Mouse (Mus musculus) brain, embryonic 18.5 days (tissue): Measurements from ENCODE around the gene Psmc3ip.

Experiments used
- DNase-seq: peaks from one replicate; pipeline ENCODE4 v3.0.0-alpha.2; 2012; ENCODE audit warnings: low read depth, low spot score

Gene Psmc3ip

DNA sequence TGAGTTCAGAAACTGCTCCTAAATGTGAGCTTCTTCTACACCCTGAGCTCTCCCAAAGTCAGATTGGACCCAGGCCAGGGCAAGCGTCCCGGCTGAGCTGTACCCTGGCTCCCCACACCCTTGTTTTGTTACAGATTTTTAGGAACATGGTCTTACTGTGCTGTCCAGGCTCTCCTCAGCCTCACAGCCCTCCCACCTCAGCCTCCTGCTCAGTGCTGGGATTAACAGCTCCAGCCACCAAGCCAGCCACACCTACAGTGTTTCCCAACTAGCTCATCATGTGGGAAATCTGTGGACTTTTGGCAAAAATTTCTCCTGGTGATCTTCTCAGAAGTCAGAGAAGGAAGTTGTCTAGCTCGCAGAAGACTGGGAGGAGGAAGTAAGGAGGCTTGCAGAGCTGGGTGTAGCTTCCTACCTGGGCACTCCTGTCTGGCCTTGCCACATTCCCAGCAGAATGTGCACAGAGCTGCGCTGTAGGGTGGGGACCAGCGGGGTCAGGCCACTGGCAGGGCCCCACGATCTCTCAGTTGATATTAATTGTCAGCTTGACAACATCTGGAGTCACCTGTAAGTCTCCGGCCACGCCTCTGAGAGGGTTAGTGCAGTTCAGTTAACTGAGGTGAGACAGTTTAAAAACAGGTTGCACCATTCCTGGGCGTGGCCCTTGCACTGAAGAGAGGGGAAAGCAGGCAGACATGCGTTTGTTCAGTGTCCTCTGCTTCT is 42.3 kb downstream of the Psmc3ip start:
- no peak for DNase-seq

DNA sequence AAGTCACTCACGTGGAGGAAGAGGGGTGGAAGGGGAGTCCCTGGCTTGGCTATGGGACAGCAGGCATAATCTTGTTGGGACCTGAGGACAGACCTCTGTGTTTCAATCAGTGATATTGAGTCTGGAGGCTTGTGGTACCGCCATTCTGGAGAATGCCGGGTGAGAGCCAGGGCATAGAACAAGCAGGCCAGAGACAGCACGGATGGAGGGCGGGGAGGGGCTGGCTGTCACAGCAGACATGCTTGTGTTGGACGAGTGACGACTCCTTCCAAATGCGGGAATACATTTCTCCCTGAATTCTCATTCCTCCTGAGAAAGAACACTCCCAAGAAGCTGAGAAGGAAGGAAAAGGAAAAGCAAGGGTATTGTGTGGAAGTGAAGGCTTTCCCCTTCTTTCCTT is 43.6 kb downstream of the Psmc3ip start:
- DNase-seq, result no peak

DNA sequence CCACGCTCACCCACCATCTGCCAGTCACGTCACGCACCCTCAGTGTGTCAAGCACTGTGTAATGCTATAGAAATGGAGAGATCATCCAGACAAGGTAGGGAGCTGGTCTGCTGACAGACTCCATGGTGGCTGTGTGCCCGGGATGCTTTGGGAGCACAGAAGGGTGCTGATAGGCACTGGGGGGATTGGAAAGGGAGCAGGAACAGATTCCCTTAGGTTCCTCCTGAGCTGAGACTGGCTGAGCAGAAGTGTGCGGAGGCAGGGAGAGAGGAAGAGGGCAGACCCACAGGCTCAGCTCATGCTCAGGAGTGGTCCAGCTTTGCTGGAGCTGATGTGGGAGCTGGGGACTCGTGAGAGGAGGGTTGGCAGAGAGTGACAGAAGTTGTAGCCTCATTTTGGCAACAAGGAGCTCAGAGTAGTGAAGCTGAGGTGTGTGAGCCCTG is 44.2 kb downstream of the Psmc3ip start:
- DNase-seq, result no peak

DNA sequence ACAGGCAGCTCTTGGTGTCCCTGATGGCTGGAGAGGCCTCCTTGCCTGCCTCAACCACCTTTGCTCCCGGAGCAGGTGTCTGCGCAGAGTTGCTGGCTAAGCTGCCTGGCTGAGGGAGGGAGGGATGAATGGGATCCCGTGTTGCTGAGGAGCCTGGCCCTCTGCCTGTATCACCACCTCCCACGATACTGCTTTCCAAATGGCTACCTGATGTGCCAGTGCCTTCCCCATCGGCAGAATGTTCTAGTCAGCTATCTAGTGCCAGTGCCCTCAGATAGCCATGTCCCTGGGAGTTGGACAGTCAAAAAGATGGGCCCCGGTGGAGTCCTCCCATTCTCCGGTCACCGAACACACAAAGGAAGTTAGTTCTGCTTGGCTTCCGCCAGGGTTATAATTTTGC is 44.9 kb downstream of the Psmc3ip start:
- DNase-seq, result no peak

DNA sequence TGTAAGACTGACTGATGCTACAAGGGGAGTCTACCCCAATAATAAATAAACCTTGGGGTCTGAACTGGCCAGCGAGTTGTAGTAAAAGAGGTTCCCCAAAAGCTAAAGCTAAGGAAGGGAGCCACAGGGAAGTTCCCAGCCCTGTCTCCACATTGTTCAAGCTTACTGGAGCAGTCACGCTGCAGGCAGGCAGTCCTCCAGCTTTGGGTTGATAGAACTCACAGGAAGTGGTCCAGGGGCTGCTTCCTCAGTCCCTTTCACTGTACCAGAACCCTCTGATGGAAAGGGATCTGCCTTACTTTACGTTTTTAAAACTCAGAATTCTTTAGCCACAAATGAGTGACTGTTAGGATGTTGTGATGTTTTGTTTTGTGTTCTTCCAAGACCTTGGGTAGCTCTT is 47.7 kb downstream of the Psmc3ip start:
- DNase-seq, result no peak

DNA sequence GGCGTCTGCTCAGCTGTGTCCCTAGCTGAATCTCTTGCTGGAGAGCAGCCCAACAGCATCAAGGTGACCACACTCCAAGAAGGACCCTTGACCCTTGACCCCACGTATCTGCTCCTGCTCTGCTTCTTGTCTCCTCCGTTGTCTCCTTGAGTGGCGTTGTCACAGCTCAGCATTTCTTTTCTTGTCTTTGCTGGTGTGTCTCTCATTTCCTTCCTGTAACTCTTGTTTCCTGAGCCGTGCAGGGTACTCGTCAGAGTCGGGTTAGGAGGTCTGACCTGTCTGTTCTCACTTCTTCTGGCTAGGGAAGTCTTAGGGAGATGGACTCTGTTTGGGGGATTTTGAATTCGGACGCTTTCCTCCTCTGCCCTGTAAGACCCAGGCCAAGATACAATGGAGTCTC is 48.8 kb downstream of the Psmc3ip start:
- DNase-seq, result no peak

DNA sequence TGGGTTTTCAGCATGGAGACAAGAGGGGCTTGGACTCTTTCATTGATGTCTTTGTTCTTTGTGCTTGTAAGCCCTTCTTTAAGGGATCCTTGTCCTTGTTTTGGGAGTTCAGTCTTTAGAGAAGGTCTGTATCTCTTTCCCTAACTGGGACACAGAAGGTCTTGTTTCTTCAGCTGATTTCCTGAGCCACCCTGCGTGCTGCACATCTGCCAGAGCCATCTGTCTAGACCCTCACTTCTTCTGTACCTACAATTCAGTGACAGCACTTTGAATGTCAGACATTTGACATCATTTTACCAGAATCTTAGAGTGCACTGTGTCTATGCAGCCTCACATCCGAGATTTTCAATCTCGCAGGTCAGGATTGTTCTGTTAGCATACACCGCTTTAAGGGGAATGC is 49.4 kb downstream of the Psmc3ip start:
- DNase-seq, result no peak
